ENCODE assay signal across 16 mouse cellular contexts in the genomic region with DNA sequence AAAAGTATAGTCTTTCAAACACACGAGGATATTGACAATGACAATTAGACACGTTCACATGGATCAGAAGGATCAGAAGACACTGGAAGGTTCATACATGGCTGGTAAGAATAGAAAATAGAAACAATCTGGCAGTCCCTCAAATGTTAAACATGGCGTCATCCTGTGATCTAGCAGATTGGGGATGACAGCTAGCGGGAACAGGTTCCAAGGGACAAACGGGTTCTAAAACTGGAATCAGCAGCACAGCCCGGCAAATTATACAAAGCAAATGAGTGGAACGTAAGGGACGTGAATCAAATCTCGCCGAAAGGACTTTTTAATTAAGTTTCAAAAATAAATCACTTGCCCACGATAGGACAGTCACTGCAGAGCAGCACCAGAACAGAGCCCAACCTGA.
DNase-seq lines count a peak whose midpoint lies in the region; ATAC-seq and TF ChIP-seq lines count a peak whose summit lies in the region.
"Had no signal": no experiment of that assay in that cellular context is flagged by ENCODE, and none has a peak within 500 bp of the region (broad histone marks: within the 10 kb centered on the region; RNA-seq: fewer than 3 reads in every experiment).

No protein-coding gene starts in this region.

- TF ChIP-seq CTCF in brain, embryonic 14.5 days (IDR thresholded peaks at IDR 0.05; ENCODE audit: borderline replicate concordance, extremely low read depth, insufficient read depth, insufficient read length), result no peak

- no peaks in the 10 kb centered on the region for H3K36me3 ChIP-seq in intestine, embryonic 14.5 days (ENCODE audit: control insufficient read depth, insufficient read depth, low read length)
- H3K36me3 ChIP-seq in intestine, embryonic 16.5 days (ENCODE audit: control insufficient read depth, insufficient read depth, low read length), result no peaks in the 10 kb centered on the region
- H3K36me3 ChIP-seq in kidney, embryonic 15.5 days, result no peaks in the 10 kb centered on the region
- H3K36me3 ChIP-seq: hindbrain, embryonic 13.5 days; lung, embryonic 15.5 days had no signal

- TF ChIP-seq POLR2A in brain, embryonic 14.5 days (IDR thresholded peaks at IDR 0.05; ENCODE audit: borderline replicate concordance, extremely low read depth, insufficient read depth, insufficient read length, poor library complexity, severe bottlenecking), result no peak

- no peak overlapping the region for H3K4me3 ChIP-seq in intestine, embryonic 14.5 days (ENCODE audit: low read depth, low read length)
- H3K4me3 ChIP-seq in intestine, embryonic 16.5 days (ENCODE audit: low read length), result no peak overlapping the region
- H3K4me3 ChIP-seq in kidney, embryonic 15.5 days (replicated peaks), result no peak overlapping the region
- H3K4me3 ChIP-seq: heart, adult 2 months; hindbrain, embryonic 13.5 days; lung, embryonic 15.5 days had no signal

- WGBS in intestine, embryonic 14.5 days, result 93% methylated on average over 11 of the region's 11 CpGs
- 89% methylated on average over 11 of the region's 11 CpGs for WGBS in intestine, embryonic 16.5 days
- 59% methylated on average over 11 of the region's 11 CpGs for WGBS in kidney, embryonic 15.5 days

- H3K27ac ChIP-seq in intestine, embryonic 14.5 days (ENCODE audit: low read depth), result no peak overlapping the region
- H3K27ac ChIP-seq in intestine, embryonic 16.5 days (ENCODE audit: low read length), result no peak overlapping the region
- H3K27ac ChIP-seq in kidney, embryonic 15.5 days, result no peak overlapping the region
- H3K27ac ChIP-seq: heart, adult 2 months; hindbrain, embryonic 13.5 days; lung, embryonic 15.5 days had no signal

- H3K4me2 ChIP-seq in intestine, embryonic 14.5 days (ENCODE audit: low read length), result no peak overlapping the region
- H3K4me2 ChIP-seq in intestine, embryonic 16.5 days (ENCODE audit: low read depth, low read length), result no peak overlapping the region
- H3K4me2 ChIP-seq in kidney, embryonic 15.5 days, result no peak overlapping the region
- H3K4me2 ChIP-seq: hindbrain, embryonic 13.5 days; liver, embryonic 11.5 days; lung, embryonic 15.5 days had no signal

- intact Hi-C loops in gastrocnemius, postnatal 36 days (cut with DNase I), result no loop called here

- no peak overlapping the region for H3K9ac ChIP-seq in intestine, embryonic 14.5 days (ENCODE audit: low read length)
- H3K9ac ChIP-seq in intestine, embryonic 16.5 days (ENCODE audit: low read depth, low read length), result no peak overlapping the region
- no peak overlapping the region for H3K9ac ChIP-seq in kidney, embryonic 15.5 days
- H3K9ac ChIP-seq: hindbrain, embryonic 13.5 days; lung, embryonic 15.5 days had no signal

- no peaks in the 10 kb centered on the region for H3K9me3 ChIP-seq in intestine, embryonic 14.5 days (ENCODE audit: control insufficient read depth, low read length)
- no peaks in the 10 kb centered on the region for H3K9me3 ChIP-seq in intestine, embryonic 16.5 days (ENCODE audit: control insufficient read depth, low read length)
- H3K9me3 ChIP-seq in kidney, embryonic 15.5 days (replicated peaks), result no peaks in the 10 kb centered on the region
- H3K9me3 ChIP-seq: hindbrain, embryonic 13.5 days; lung, embryonic 15.5 days had no signal

- no peaks in the 10 kb centered on the region for H3K4me1 ChIP-seq in intestine, embryonic 14.5 days (replicated peaks; ENCODE audit: control insufficient read depth, insufficient read depth, low read length)
- H3K4me1 ChIP-seq in intestine, embryonic 16.5 days (ENCODE audit: control insufficient read depth, insufficient read depth, low read length), result no peaks in the 10 kb centered on the region
- H3K4me1 ChIP-seq in kidney, embryonic 15.5 days, result no peaks in the 10 kb centered on the region
- H3K4me1 ChIP-seq: lung, embryonic 15.5 days had no signal

- no peaks in the 10 kb centered on the region for H3K27me3 ChIP-seq in intestine, embryonic 14.5 days (replicated peaks; ENCODE audit: control insufficient read depth, insufficient read depth, low read length)
- no peaks in the 10 kb centered on the region for H3K27me3 ChIP-seq in intestine, embryonic 16.5 days (replicated peaks; ENCODE audit: control insufficient read depth, insufficient read depth, low read length)
- no peaks in the 10 kb centered on the region for H3K27me3 ChIP-seq in kidney, embryonic 15.5 days
- H3K27me3 ChIP-seq: hindbrain, embryonic 13.5 days; lung, embryonic 15.5 days had no signal

- ATAC-seq in intestine, embryonic 14.5 days (replicated peaks; ENCODE audit: low FRiP score, low TSS enrichment, low read depth), result no peak
- no peak for ATAC-seq in intestine, embryonic 16.5 days
- no peak for ATAC-seq in kidney, embryonic 15.5 days (replicated peaks; ENCODE audit: low FRiP score)
- ATAC-seq: intestine, postnatal 0 days had no signal

- peak; percentile 31 for DNase-seq in intestine, embryonic 14.5 days (ENCODE audit: low spot score)
- DNase-seq in brain, adult 2 months (ENCODE audit: low read depth, low spot score), result peak; percentile 88
- DNase-seq in brain, embryonic 14.5 days (ENCODE audit: low read depth), result peak; percentile 48
- DNase-seq in layer of hippocampus, adult 8-10 months (ENCODE audit: low spot score in 2 of 2), result peak; percentile 38 to 53
- no peak for DNase-seq in gastrocnemius, postnatal 36 days
- DNase-seq: adrenal gland, postnatal 10 days; heart, adult 2 months; kidney, postnatal 10 days; midbrain, embryonic 14.5 days; thymus, adult 18-20 months had no signal

Comparison
In these comparisons a context has a peak if more than half of its experiments do, and no peak if none do; other contexts are left out.
1. DNase-seq: peak in intestine, embryonic 14.5 days (single experiment), brain, adult 2 months (single experiment), brain, embryonic 14.5 days (single experiment) and layer of hippocampus, adult 8-10 months (2 of 2); none in gastrocnemius, postnatal 36 days (0 of 2).